Mouse (Mus musculus) adrenal gland, postnatal 14 days (tissue): Measurements from ENCODE around the gene Thoc3. TPM values are rescaled to one million over a fixed set of nuclear protein-coding genes. Genes with fewer than 3 reads are reported as not detected.
A peak's percentile ranks its signal among the peaks of the same experiment; 100 is the strongest.
"Not testable (repeated sequence)": the region's sequence is repeated elsewhere in the genome, so short reads cannot be mapped to it uniquely, and the experiment has no call there.

Experiments used
- DNase-seq: peaks from one replicate; pipeline ENCODE4 v3.0.0; 2021; ENCODE audit warnings: mixed read lengths
- long read RNA-seq, 2 experiments: library from polyadenylated mRNA; stranded (forward); transcript quantifications; one replicate each; pipeline ENCODE4 v2.0.0; 2021
- total RNA-seq: library from RNA; stranded (reverse); gene quantifications from 2 replicates; pipeline ENCODE4 v1.2.3, GENCODE M21; 2021

Thoc3 gene
- total RNA-seq, result 46.3 and 53.7 TPM in 2 replicates
- long read RNA-seq, experiment 1, transcript Thoc3-201 (6 exons, 2,335 nt), result major isoform, 69 of 70 reads
- long read RNA-seq, experiment 1, partial matches to known transcripts, result 0 of 70 reads
- long read RNA-seq, experiment 1, other reads (novel, unspliced or antisense), result 1 of 70 reads
- long read RNA-seq, experiment 2, transcript Thoc3-201 (6 exons, 2,335 nt), result major isoform, 36 of 40 reads
- long read RNA-seq, experiment 2, partial matches to known transcripts, result 3 of 40 reads
- long read RNA-seq, experiment 2, other reads (novel, unspliced or antisense), result 1 of 40 reads

GRCm38 (mm10) chr13:54468098-54469011 lies at the start of gene Thoc3:
Gene Thoc3, minus strand, starts transcription at chr13:54468849.
- DNase-seq, result peak; percentile 94

GRCm38 (mm10) chr13:54505920-54506319 lies 37.3 kb upstream of the Thoc3 start:
- no peak for DNase-seq

- DNase-seq, result no peak
These were observed 36.1 kb upstream of the Thoc3 start for GRCm38 (mm10) chr13:54504611-54505260.

GRCm38 (mm10) chr13:54503604-54504521 lies 35.2 kb upstream of the Thoc3 start, which contains the start of gene Simc1:
Gene Simc1, plus strand, starts transcription at chr13:54503779.
- peak; percentile 91 for DNase-seq

GRCm38 (mm10) chr13:54503278-54503603 lies 34.6 kb upstream of the Thoc3 start:
- DNase-seq, result no peak

GRCm38 (mm10) chr13:54501957-54502690 lies 33.5 kb upstream of the Thoc3 start:
- peak; percentile 48 for DNase-seq

GRCm38 (mm10) chr13:54501352-54501751 lies 32.7 kb upstream of the Thoc3 start:
- no peak for DNase-seq

- not testable (repeated sequence) for DNase-seq
These were observed 30.9 kb upstream of the Thoc3 start for GRCm38 (mm10) chr13:54499551-54499950.

- DNase-seq, result no peak
These were observed 22.7 kb upstream of the Thoc3 start for GRCm38 (mm10) chr13:54491381-54491780.

- no peak for DNase-seq
These were observed 21.8 kb upstream of the Thoc3 start for GRCm38 (mm10) chr13:54490411-54490810.

GRCm38 (mm10) chr13:54481498-54481897 lies 12.8 kb upstream of the Thoc3 start:
- DNase-seq, result no peak

GRCm38 (mm10) chr13:54479286-54479685 lies 10.6 kb upstream of the Thoc3 start:
- DNase-seq, result peak; percentile 27

- DNase-seq, result peak; percentile 11
These were observed 7.1 kb upstream of the Thoc3 start for GRCm38 (mm10) chr13:54475702-54476101.

GRCm38 (mm10) chr13:54474996-54475395 lies 6.3 kb upstream of the Thoc3 start:
- DNase-seq, result peak; percentile 15

GRCm38 (mm10) chr13:54471967-54472366 lies 3.3 kb upstream of the Thoc3 start:
- DNase-seq, result no peak

GRCm38 (mm10) chr13:54469012-54469354 lies 334 bp upstream of the Thoc3 start:
- no peak for DNase-seq

- DNase-seq, result no peak
These were observed 9.4 kb downstream of the Thoc3 start for GRCm38 (mm10) chr13:54459282-54459681.

GRCm38 (mm10) chr13:54457062-54457461 lies 11.6 kb downstream of the Thoc3 start:
- DNase-seq, result peak; percentile 55

- peak; percentile 42 for DNase-seq
These were observed 21.0 kb downstream of the Thoc3 start for GRCm38 (mm10) chr13:54447496-54448224.
